Mouse (Mus musculus) heart, postnatal 36 days (tissue): Measurements from ENCODE around the gene Adgre4. TPM values are rescaled to one million over a fixed set of nuclear protein-coding genes. Genes with fewer than 3 reads are reported as not detected.
A peak's percentile ranks its signal among the peaks of the same experiment; 100 is the strongest.
"Not testable (repeated sequence)": the region's sequence is repeated elsewhere in the genome, so short reads cannot be mapped to it uniquely, and the experiment has no call there.

Experiments used
- DNase-seq, 2 experiments: peaks; one replicate each; pipeline ENCODE4 v3.0.0; 2021 to 2022
- intact Hi-C: fragments of 180-260 bp; cut with DNase I; formaldehyde crosslinking; loops from one replicate; pipeline ENCODE4 v1.15.1; 2025
- total RNA-seq, 2 experiments: library from RNA; stranded (reverse); gene quantifications; 2 replicates each; pipeline ENCODE4 v1.2.3; 2021

The Adgre4 gene
- total RNA-seq = under 1 TPM; 0.47 to 0.76 TPM

- intact Hi-C loops = no loop called here
- DNase-seq = no peak
These were observed at the start of gene Adgre4 for GRCm38 (mm10) chr17:55749786-55750185. Adgre4 (plus strand) TSS chr17:55749984.

- peak; percentile 62 to 78 for DNase-seq
- intact Hi-C loops = loop anchor here (5.0 kb wide), 3 partner anchors 180 to 255 kb away; partner anchors contain the start of gene Yju2
These were observed 47.5 kb upstream of the Adgre4 start for GRCm38 (mm10) chr17:55702161-55702820.

- intact Hi-C loops = loop anchor here (5.0 kb wide), 3 partner anchors 179 to 254 kb away; partner anchors contain the start of gene Yju2
- DNase-seq = no peak
These were observed 46.9 kb upstream of the Adgre4 start for GRCm38 (mm10) chr17:55702865-55703264.

- intact Hi-C loops = no loop called here
- peak; percentile 95 to 99 for DNase-seq
These were observed 37.6 kb upstream of the Adgre4 start, which contains the start of gene Pot1b for GRCm38 (mm10) chr17:55711984-55712811. Pot1b (minus strand) TSS chr17:55712628.

GRCm38 (mm10) chr17:55721270-55721669 lies 28.5 kb upstream of the Adgre4 start:
- intact Hi-C loops = no loop called here
- DNase-seq = no peak

GRCm38 (mm10) chr17:55722250-55722649 lies 27.5 kb upstream of the Adgre4 start:
- intact Hi-C loops = no loop called here
- no peak for DNase-seq

- DNase-seq = no peak
- intact Hi-C loops = no loop called here
These were observed 23.6 kb upstream of the Adgre4 start for GRCm38 (mm10) chr17:55726193-55726592.

- intact Hi-C loops = no loop called here
- DNase-seq = no peak
These were observed 13.1 kb upstream of the Adgre4 start for GRCm38 (mm10) chr17:55736675-55737074.

- intact Hi-C loops = no loop called here
These were observed 1.4 kb downstream of the Adgre4 start for GRCm38 (mm10) chr17:55751170-55751569.

GRCm38 (mm10) chr17:55813642-55814041 lies 63.9 kb downstream of the Adgre4 start:
- intact Hi-C loops = no loop called here
- no peak for DNase-seq

More at GRCm38 (mm10) chr17:55751170-55751569, 1.4 kb downstream of the Adgre4 start:
- DNase-seq = no peak

GRCm38 (mm10) chr17:55816853-55817252 lies 67.1 kb downstream of the Adgre4 start:
- DNase-seq = no peak

GRCm38 (mm10) chr17:55821566-55821965 lies 71.8 kb downstream of the Adgre4 start:
- intact Hi-C loops = no loop called here

More at GRCm38 (mm10) chr17:55816853-55817252, 67.1 kb downstream of the Adgre4 start:
- intact Hi-C loops = no loop called here

GRCm38 (mm10) chr17:55843067-55843466 lies 93.3 kb downstream of the Adgre4 start:
- intact Hi-C loops = no loop called here
- DNase-seq = no peak

More at GRCm38 (mm10) chr17:55821566-55821965, 71.8 kb downstream of the Adgre4 start:
- no peak for DNase-seq

GRCm38 (mm10) chr17:55877184-55877583 lies 127.4 kb downstream of the Adgre4 start:
- intact Hi-C loops = no loop called here

GRCm38 (mm10) chr17:55878282-55878635 lies 128.5 kb downstream of the Adgre4 start:
- intact Hi-C loops = not testable (repeated sequence)
- peak in 1 of 2 experiments; percentile 17 for DNase-seq

More at GRCm38 (mm10) chr17:55877184-55877583, 127.4 kb downstream of the Adgre4 start:
- no peak for DNase-seq

- DNase-seq = peak; percentile 78 to 83
- intact Hi-C loops = not testable (repeated sequence)
These were observed 129.0 kb downstream of the Adgre4 start, which contains the start of gene Zfp119a for GRCm38 (mm10) chr17:55878636-55879369. Zfp119a (minus strand) TSS chr17:55878930.

GRCm38 (mm10) chr17:55883631-55884030 lies 133.8 kb downstream of the Adgre4 start:
- DNase-seq = no peak
- intact Hi-C loops = loop anchor here (5.0 kb wide), 1 partner anchor 181 kb away; no protein-coding TSS in a partner anchor

GRCm38 (mm10) chr17:55884912-55885311 lies 135.1 kb downstream of the Adgre4 start:
- no peak for DNase-seq
- intact Hi-C loops = loop anchor here (5.0 kb wide), 1 partner anchor 183 kb away; no protein-coding TSS in a partner anchor

GRCm38 (mm10) chr17:55892406-55892955 lies 142.7 kb downstream of the Adgre4 start:
- DNase-seq = peak in 1 of 2 experiments; percentile 29
- intact Hi-C loops = not testable (repeated sequence)

GRCm38 (mm10) chr17:55903087-55903486 lies 153.3 kb downstream of the Adgre4 start:
- no peak for DNase-seq
- intact Hi-C loops = no loop called here
